Mouse (Mus musculus) T-cell, adult 2 months (primary cell): ENCODE measurements around the gene Asb16.
A peak's percentile ranks its signal among the peaks of the same experiment; 100 is the strongest.

Experiments
- DNase-seq: peaks from one replicate; pipeline ENCODE4 v3.0.0; 2022; ENCODE audit warnings: low spot score

Gene Asb16

GRCm38 (mm10) chr11:102268520-102269244, at the start of gene Asb16:
Gene Asb16, plus strand, starts transcription at chr11:102268743.
- no peak for DNase-seq

- DNase-seq: peak; percentile 86
These were observed 49.8 kb upstream of the Asb16 start for GRCm38 (mm10) chr11:102218783-102219182.

DNA sequence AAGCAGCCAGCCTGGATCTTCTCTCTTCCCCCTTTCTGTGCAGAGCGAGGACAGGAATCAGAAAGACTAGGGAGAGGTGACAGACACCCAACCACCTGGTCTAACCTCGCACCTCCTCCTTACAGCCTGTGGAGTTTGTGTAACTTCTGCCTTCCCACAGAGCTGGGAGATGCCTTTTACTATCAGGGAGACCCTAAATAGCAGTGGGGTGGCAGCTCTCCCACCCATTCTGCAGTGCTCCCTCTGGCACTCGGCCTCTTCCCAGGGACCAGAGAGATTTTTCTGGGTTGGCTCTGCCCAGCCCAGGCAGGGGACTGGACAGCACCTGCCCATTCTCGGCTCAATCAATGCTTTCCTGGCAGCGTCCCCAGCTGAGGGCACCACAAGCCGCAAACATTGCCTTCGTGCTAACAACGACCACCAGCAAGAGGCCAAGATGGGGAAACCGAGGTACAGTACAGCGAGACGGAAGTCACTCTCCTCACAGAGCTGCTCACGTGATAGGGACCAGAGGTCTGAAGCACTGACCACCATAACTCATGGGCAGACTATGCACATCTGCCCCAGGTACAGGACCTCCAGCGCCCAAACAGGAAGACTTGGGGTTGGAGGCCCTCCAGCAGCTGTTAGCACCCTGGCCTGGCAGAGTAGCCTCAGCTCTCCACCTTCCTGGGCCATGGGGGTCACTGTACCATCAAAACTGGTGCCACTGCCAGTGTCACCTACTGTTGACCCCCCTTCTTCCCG, 49.1 kb upstream of the Asb16 start:
- DNase-seq: no peak

DNA sequence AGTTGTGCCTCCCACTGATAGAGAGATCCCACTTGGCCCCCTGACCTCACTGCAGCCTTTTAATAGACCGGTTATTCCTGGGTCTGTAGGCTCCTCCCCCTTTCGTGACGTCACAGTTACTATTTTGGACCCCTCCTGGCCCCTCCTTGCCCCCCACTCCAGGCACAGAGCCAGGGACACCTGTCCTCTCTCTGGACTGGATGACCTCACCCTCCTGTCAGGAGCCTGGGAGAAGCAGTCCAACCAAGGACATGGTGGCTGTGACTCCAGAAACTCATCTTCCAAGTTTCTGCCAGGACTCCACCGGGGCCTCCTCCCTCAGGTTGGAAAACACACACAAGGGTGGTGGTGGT, 48.6 kb upstream of the Asb16 start:
- no peak for DNase-seq

DNA sequence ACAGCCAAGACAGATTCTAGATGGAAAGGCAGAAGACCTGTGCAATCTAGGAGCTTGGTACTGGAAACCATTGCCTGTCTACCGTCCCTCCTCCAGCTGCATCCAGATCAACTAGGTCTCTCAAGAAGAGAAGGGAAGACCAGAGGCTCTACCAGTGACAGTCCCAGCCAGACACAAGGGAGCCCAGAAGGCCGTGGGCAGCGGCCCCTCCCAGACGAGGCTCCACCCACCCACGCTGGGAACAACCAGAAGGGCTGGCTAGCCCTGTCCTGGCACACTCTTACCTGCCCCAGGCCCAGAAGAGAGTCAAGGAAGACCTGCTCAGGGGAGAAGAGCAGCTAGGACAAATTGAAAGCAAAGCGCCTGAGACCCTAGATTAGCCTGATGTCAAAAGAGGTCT, 48.1 kb upstream of the Asb16 start:
- DNase-seq: no peak

- DNase-seq: no peak
These were observed 47.1 kb upstream of the Asb16 start for GRCm38 (mm10) chr11:102221243-102221953.

DNA sequence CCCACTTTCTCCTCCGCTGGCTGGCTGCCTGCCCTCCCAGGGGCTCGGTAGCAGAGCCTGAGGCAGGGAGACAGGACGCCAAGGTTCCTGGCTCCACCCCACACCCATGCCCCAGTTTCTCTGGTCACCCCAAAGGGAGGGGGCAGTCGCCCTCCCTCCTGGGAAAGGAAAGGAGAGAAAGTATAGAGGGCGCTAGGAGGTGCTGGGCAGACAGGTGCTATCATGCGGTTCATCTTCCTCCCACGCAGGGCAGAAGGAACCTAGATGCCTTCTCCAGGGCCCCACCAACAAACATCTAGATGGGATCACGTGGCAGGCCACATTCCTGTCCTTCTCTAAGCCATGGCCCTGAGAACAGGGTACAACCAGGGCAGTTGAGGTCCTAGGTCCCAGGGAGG, 46.6 kb upstream of the Asb16 start:
- no peak for DNase-seq

- DNase-seq: peak; percentile 76
These were observed 45.4 kb upstream of the Asb16 start for GRCm38 (mm10) chr11:102223166-102223565.

GRCm38 (mm10) chr11:102224686-102225085, 43.9 kb upstream of the Asb16 start:
- no peak for DNase-seq

GRCm38 (mm10) chr11:102225221-102225620, 43.3 kb upstream of the Asb16 start:
- no peak for DNase-seq

- no peak for DNase-seq
These were observed 42.2 kb upstream of the Asb16 start for GRCm38 (mm10) chr11:102226067-102226978.

- DNase-seq: no peak
These were observed 41.0 kb upstream of the Asb16 start for GRCm38 (mm10) chr11:102227270-102228190.

DNA sequence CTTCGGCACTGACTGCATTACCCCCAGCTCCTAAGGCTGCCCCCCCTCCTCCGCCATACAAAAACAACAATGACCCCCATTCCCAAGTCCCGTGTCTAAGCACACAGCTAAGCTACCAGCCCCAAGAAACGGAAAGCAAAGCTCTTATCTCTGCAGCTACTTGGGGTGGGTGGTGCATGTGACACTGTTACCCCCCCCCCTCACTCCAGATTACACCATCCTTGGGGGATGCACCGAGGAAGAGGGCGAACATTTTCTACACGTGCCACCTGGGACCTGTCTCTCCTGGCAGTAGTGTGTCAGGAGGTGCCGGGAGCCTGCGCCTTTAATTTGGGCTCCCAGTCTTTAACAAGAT, 40.4 kb upstream of the Asb16 start:
- no peak for DNase-seq

- DNase-seq: no peak
These were observed 39.8 kb upstream of the Asb16 start for GRCm38 (mm10) chr11:102228646-102229268.

DNA sequence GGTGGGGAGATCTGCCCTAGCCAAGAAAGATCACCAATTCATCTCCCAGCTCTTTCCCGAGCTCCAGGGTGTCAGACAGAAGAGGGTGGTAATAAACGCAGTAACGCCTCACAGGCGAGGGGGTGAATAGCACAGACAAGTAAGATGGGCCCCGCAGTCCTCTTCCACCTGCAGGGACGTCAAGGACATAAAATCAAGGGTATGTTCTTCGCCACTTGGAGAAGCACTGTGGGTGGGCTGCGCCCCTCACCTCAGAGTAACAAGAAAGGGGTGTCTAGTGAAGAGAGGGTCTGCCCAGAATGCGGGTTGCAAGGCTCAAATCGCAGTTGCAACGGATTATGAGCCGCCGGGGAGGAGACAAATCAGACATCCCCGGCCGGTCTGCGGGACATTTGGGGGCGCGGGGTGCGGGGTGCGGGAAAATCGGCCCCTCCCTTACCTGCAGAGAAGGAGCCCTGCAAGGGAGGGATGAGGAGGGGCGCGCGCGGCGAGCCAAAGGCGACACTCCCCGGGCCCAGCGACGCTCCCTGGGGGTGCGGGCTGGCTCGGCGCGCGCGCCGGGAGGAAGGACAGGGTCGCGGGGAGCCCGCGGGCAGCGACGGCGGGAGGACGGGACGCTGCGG, 39.1 kb upstream of the Asb16 start:
- DNase-seq: peak; percentile 21

DNA sequence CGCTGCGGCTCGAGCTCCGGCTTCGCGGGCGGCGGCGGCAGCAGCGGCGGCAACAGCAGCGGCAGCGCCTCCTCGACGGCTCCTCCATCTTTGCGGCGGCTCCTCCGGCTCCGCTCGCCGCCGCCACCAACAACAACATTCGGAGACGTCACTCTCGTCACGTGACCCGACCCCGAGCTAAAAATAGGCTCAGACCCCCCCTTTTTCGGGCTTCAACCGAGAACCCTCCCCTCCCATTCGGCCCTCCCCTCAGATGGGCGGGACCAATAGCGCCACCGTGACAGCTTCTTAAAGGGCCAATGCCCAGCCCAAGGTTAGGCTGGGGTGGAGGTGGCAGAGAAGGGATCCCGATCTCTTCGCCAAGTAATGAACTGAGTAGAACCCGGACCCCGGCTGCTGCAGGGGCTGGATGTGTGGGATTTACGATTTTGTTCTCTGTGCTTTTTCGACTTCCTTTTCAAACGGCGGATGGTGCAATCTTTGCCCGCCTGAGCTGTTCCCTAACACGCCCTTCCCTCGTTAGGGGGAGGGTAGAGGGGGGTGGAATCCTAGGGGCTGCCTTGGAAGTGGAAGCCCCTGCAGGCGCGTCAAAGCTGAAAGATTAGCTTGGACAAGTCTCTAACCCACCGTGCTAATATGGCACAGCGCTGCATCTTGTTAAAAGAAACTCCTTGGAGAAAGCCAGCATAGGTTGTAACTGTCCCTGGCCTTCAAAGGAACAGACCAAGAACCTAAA, 38.4 kb upstream of the Asb16 start, which contains the start of gene Hdac5:
Gene Hdac5 (minus strand): TSS at position 161 of the 736 bp plus-strand sequence.
- peak; percentile 98 for DNase-seq

- no peak for DNase-seq
These were observed 32.5 kb upstream of the Asb16 start for GRCm38 (mm10) chr11:102236022-102236421.

GRCm38 (mm10) chr11:102240636-102241035, 27.9 kb upstream of the Asb16 start:
- no peak for DNase-seq

DNA sequence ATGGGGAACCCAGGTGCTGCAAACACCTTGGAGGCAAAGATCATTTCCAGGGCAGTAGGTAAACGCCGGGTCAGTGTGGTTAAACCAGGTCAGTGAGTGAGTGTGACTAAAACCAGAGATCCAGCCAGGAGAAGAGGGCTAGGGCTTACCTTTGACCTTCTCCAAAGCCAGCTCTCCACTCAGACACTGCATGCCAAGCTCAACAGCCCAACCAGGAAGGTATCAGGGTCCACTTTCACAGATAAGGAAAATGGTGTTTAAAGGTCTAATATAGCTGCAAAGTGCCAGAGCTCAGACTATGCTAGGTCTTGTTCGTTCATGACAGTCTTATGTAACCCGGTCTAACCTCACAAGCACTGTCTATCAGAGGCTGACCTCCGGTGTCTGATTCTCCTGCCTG, 27.3 kb upstream of the Asb16 start:
- DNase-seq: no peak
